Mouse (Mus musculus) midbrain, embryonic 10.5 days (tissue): ENCODE measurements around the gene Naaladl1. TPM values are rescaled to one million over a fixed set of nuclear protein-coding genes. Genes with fewer than 3 reads are reported as not detected.

Source experiments
- DNase-seq: peaks from one replicate; pipeline ENCODE4 v3.0.0-alpha.2; 2017; ENCODE audit warnings: low spot score
- H3K27ac ChIP-seq: fragments of 300-500 bp; sonication (generic); replicated peaks from 2 replicates; pipeline ENCODE4 v1.5.1; 2016; ENCODE audit warnings: mild to moderate bottlenecking
- H3K27me3 ChIP-seq: fragments of 300-500 bp; sonication (generic); 2 replicates; pipeline ENCODE4 v1.6.1; 2016; ENCODE audit warnings: low read depth, mild to moderate bottlenecking; ENCODE audit not compliant: poor library complexity, severe bottlenecking
- H3K36me3 ChIP-seq: fragments of 300-500 bp; sonication (generic); 2 replicates; pipeline ENCODE4 v1.6.1; 2016; ENCODE audit warnings: mild to moderate bottlenecking, moderate library complexity
- H3K4me1 ChIP-seq: fragments of 300-500 bp; sonication (generic); 2 replicates; pipeline ENCODE4 v1.6.1; 2016
- H3K4me3 ChIP-seq: fragments of 300-500 bp; sonication (generic); 2 replicates; pipeline ENCODE4 v1.5.1; 2016; ENCODE audit warnings: mild to moderate bottlenecking, moderate library complexity
- H3K9me3 ChIP-seq: fragments of 300-500 bp; sonication (generic); replicated peaks from 2 replicates; pipeline ENCODE4 v1.6.1; 2016; ENCODE audit warnings: mild to moderate bottlenecking
- WGBS: fragments of 180-500 bp; shearing (Covaris S2); methylation state at CpG from one replicate; pipeline ENCODE4 v1.1.7; 2016; 5-methylcytosine and 5-hydroxymethylcytosine counted together
- polyA plus RNA-seq: library from polyadenylated mRNA; unstranded; fragments of >200 nt; fragmentation: Nextera tagmentation; extraction: Ambion mirVana; gene quantifications from 2 replicates; pipeline ENCODE4 v1.2.1, GENCODE M21; 2016

Gene Naaladl1
- polyA plus RNA-seq, 1 experiment from 2014 or later: 0.72 TPM

DNA sequence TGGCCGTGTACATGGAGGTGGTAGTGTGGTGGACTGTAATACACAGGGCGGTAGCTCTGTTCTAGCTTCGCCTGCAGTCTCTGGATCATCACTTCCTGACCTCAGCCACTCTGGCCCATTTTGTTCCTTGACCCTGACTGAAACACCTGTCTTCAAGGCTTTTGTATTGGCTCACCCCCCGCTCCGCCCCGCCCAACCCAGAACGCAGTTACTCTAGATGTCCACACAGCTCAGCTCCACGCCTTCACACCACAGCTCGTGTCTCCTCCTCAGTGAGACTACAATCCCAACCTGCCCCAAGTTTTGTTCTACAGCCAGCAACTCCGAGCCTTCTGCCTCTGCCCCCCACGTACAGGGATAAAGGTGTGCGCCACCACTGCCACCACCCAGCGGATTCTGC is 16.7 kb upstream of the Naaladl1 start:
- H3K36me3 ChIP-seq: peaks cover 78% of the 10 kb centered on the region
- H3K27me3 ChIP-seq: no peaks in the 10 kb centered on the region
- DNase-seq: no peak
- H3K4me3 ChIP-seq: no peak overlapping the region
- no peaks in the 10 kb centered on the region for H3K9me3 ChIP-seq
- H3K27ac ChIP-seq: no peak overlapping the region
- WGBS: 95% methylated on average over 13 of the region's 13 CpGs
- H3K4me1 ChIP-seq: peaks cover 16% of the 10 kb centered on the region

DNA sequence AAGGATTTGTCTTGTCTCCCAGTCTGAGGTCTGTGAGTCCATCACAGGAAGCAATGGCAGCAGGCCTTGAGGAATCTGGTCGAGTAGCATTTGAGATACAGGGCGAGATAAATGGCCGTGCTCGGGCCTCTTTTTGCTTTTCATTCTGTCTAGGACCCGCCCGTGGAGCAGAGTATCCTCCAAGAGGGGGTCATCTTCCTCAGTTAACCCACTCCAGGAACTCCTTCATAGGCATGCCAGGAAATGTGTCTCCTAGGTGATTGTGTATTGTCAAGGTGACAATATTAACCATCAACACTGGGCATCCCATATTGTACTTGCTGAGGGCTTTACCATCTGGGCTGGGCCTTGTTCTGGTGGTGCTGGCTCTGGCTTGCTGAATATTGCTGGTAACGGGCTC is 11.5 kb upstream of the Naaladl1 start, which contains the start of gene AC131692.1:
Gene AC131692.1, plus strand, starts transcription at position 301 of the 400 bp plus-strand sequence.
- 94% methylated on average over 7 of the region's 7 CpGs for WGBS
- Histone ChIP-seq H3K27ac (no peak within 1 kb of the TSS), H3K9me3 (no peaks in the 10 kb centered on the region), H3K4me1 (no peaks in the 10 kb centered on the region), H3K4me3 (no peak within 1 kb of the TSS), H3K27me3 (no peaks in the 10 kb centered on the region), H3K36me3 (peaks cover 92% of the 10 kb centered on the region)
- DNase-seq: no peak

DNA sequence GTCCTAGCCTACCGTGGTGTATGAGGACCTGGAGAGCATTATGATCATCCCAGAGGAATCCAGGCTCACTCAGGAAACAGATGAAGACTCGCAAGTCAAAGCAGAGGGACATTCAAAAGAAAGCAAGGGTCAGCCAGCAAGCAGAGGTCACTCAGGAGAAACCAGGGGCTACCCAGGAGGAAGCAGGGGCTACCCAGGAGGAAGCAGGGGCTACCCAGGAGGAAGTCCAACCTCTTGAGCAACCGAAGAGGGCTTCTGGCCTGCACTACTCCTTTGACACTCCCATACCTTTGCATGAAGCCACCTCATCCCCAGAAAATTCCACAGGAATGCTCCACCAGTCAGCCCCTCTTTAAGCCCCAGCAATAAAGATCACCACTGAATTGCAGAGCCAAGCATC is 7.7 kb upstream of the Naaladl1 start:
- Histone ChIP-seq H3K36me3 (peaks cover 68% of the 10 kb centered on the region), H3K4me1 (no peaks in the 10 kb centered on the region), H3K9me3 (no peaks in the 10 kb centered on the region), H3K4me3 (no peak overlapping the region), H3K27ac (no peak overlapping the region), H3K27me3 (no peaks in the 10 kb centered on the region)
- DNase-seq: no peak
- 91% methylated on average over 3 of the region's 3 CpGs for WGBS

DNA sequence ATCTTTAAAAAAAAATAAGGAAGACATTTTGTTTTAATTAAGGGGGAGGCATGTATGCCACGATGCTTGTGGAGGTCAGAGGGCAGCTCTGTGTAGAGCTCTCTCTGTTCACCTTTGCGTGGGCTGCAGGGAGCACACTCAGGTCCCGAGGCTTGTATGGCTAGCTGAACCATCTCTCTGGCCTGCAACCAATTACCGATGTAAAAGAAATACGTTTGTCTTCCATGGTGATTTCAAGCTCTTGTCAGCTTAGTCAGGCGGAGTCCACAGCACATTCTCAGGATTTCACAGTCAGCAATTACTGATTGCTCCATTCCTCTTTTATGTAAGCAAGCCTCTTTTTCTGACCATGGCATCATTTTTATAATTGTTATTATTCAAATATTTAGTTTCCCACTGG is 4.4 kb upstream of the Naaladl1 start:
- DNase-seq: no peak
- H3K27ac ChIP-seq: no peak overlapping the region
- 76% methylated on average over 6 of the region's 6 CpGs for WGBS

DNA sequence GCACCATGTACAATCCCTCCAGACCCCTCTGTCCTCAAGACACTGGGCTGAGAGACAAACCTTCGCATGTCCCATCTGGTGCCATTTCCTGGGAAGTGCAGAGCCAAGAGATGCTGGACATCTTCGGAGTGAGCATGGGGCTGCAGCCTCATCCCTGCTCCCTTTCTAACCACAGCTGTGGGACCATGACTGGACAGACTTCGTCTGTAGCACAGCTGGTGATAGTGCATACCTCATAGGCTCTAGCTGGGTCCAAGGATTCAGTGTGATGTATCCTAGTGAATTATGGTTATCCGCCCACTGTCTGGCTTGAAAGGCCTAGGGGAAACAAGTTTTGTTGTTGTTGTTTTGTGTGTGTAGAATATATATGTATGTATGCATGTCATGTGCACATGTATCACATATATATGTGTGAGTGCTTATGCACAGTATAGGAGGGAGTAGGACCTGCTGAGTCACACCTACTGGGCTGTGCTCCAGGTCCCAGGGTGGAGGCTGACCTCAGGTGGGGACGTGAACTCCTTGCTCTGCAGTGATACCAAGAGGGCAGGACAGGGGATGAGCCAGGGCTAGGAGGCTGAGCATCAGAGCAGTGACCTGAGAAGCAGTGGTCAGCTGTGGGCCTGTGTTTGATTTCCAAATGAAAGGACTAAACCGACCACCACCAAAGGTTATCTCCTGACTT is 3.3 kb upstream of the Naaladl1 start:
- no peaks in the 10 kb centered on the region for H3K4me1 ChIP-seq
- H3K36me3 ChIP-seq: peaks cover 28% of the 10 kb centered on the region
- no peak overlapping the region for H3K4me3 ChIP-seq
- no peaks in the 10 kb centered on the region for H3K9me3 ChIP-seq
- H3K27me3 ChIP-seq: no peaks in the 10 kb centered on the region
- no peak overlapping the region for H3K27ac ChIP-seq
- DNase-seq: no peak
- 83% methylated on average over 6 of the region's 6 CpGs for WGBS

More for the DNA sequence above, 4.4 kb upstream of the Naaladl1 start:
- H3K36me3 ChIP-seq: peaks cover 34% of the 10 kb centered on the region
- H3K27me3 ChIP-seq: no peaks in the 10 kb centered on the region
- no peak overlapping the region for H3K4me3 ChIP-seq
- no peaks in the 10 kb centered on the region for H3K4me1 ChIP-seq
- no peaks in the 10 kb centered on the region for H3K9me3 ChIP-seq

DNA sequence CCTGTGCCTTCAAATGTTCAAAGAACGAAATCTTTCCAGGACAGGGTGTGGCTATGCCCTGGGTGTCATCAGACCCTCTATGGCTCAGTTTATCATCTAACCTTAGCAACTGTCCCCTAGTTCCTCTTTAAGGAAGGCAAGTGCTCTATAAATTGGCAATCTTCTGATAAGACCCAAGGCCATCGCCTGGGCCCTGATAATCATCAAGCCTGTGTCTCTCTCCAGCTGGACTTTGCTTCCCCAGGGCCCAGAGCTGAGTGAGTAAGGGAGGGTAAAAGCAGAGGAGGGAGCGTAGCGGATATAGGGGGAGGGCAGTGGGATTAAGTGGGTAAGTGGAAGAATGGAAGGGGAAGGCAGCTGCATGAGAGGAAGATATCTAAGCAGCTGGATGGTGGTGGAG is 1.1 kb upstream of the Naaladl1 start:
- Histone ChIP-seq H3K4me1 (no peaks in the 10 kb centered on the region), H3K27ac (no peak overlapping the region), H3K36me3 (peaks cover 18% of the 10 kb centered on the region), H3K27me3 (no peaks in the 10 kb centered on the region), H3K9me3 (no peaks in the 10 kb centered on the region), H3K4me3 (no peak overlapping the region)
- no peak for DNase-seq
- WGBS: 82% methylated on average over 4 of the region's 4 CpGs

DNA sequence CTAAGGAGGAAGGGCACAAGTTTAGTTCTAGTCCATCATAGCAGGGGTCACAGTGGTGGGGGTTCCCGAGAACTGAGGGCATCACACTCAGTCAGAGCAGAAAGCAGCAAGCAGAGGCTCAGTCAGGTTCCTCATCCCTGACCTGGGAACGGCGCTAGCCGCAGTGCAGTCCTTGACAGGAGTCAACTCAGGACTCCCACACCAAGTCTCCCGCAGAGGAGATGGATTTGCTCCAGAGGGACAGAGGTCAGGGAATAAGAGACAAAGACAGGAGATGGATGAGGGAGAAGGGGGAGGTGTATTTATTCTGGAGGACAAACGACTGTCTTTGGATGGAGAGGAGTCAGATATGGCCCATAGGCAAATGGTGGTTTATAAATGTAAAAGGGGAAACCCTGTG is 7.5 kb downstream of the Naaladl1 start:
- peaks cover 17% of the 10 kb centered on the region for H3K4me1 ChIP-seq
- 77% methylated on average over 6 of the region's 6 CpGs for WGBS
- no peaks in the 10 kb centered on the region for H3K27me3 ChIP-seq
- no peak overlapping the region for H3K4me3 ChIP-seq
- H3K36me3 ChIP-seq: peaks cover 57% of the 10 kb centered on the region
- H3K27ac ChIP-seq: no peak overlapping the region
- no peaks in the 10 kb centered on the region for H3K9me3 ChIP-seq
- no peak for DNase-seq

DNA sequence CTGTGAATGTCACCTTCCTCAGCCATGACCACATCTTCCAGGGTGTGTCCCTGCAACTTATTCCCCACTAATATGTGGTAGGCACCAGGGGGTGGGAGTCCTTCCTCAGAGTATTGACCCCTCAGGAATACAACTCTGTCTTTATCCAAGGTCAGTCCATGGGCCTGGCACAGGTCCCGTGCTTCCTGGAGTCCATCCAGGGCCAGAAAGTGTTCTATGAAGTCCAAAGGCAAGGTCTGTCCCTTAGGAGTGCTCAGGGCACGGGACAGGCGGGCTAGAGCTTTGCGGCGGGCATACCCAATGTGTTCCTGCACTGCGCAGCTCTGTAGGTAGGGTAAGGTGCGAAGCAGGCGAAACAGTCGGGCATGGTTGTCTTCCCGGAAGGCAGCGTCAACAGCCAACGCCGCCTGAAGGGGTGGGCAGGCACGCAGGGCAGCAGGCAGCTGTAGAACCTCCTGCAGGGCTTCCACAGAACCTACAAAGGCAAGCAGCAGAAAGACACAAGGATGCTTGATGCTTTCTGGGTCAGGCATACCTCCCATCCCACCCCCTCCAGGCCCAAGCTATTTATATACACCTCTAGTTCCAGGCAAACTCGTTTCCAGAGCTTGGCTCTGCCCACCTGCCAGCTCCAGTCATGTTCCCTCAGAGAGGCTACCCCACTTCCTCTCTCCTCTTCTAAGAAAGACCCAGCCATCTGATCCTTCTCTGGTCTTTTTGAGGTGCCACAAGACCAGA is 10.7 kb downstream of the Naaladl1 start:
- peak overlapping the region; percentile 72 for H3K4me3 ChIP-seq
- no peaks in the 10 kb centered on the region for H3K27me3 ChIP-seq
- 94% methylated on average over 15 of the region's 15 CpGs for WGBS
- DNase-seq: no peak
- peaks cover 29% of the 10 kb centered on the region for H3K4me1 ChIP-seq
- no peaks in the 10 kb centered on the region for H3K9me3 ChIP-seq
- no peak overlapping the region for H3K27ac ChIP-seq
- peaks cover 53% of the 10 kb centered on the region for H3K36me3 ChIP-seq

DNA sequence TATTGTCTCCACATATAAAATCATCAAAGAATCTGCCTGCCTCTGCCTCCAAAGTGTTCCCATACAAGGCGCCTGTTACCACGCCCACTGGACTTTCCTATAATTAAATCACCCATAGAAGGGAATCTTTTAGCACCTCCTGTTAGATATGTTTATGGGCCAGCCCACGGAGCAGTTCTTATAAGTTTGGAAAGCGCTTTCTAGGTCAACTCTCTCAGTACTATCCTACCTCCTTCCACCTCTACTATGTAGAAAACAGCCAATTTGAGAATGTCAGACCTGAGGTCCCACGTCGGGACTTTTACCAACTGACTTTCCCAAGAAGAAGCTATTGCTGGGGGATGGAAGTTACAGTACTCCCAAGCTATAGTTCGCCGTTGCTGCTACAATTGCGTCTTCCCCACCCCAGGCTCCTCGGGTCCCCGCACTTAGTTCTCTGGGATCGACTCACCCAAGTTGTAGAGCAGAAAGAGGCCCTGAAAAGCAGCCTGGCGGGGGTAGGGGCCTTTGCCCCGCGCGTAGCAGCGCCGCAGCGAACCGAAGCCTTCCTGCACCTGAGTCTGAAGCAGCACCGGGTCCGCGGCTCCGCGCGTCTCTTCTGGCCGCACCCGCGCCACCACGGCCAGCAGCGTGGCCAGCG is 11.9 kb downstream of the Naaladl1 start:
- H3K36me3 ChIP-seq: peaks cover 45% of the 10 kb centered on the region
- no peaks in the 10 kb centered on the region for H3K27me3 ChIP-seq
- no peak for DNase-seq
- 6% methylated on average over 32 of the region's 32 CpGs for WGBS
- peak overlapping the region; percentile 72 for H3K4me3 ChIP-seq
- H3K9me3 ChIP-seq: no peaks in the 10 kb centered on the region
- peaks cover 35% of the 10 kb centered on the region for H3K4me1 ChIP-seq
- peak overlapping the region; percentile 95 for H3K27ac ChIP-seq

DNA sequence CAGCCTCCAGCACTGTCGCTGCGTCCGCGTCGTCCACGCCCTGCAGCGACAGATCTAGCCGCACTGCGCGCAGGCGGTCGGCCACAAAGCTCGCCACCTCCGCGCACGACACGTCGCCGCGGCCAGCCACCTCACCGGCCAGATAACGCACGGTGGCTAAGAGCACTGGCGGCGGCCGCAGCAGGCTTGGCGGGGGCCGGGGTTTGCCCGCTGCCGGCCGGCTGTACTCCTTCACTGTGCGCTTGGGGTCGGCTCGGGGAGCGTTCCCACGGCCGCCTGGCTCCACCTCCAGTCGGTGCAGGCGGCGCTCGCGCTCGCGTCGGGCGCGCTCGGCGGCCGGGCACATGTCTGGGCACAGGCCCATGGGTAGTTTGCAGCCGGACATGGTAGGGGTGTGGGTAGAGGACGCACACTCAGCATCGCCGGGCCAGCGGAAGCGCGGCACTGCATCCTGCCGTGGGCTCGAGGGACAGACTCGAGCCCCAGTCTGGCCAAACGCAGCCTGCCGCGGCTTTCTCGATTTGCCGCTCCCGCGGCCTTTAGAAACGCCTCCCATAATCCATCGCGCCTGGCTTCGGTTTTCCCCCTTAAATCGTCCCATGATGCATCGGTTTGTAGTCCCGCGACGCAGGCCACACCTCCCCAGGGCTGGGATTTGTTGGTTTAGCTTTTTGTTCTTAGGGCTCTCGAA is 12.5 kb downstream of the Naaladl1 start, which contains the start of gene Sac3d1:
Gene Sac3d1, minus strand, starts transcription at position 665 of the 691 bp plus-strand sequence.
- Histone ChIP-seq H3K27me3 (no peaks in the 10 kb centered on the region), H3K4me3 (peak within 1 kb of the TSS; percentile 72), H3K27ac (peak within 1 kb of the TSS; percentile 95), H3K4me1 (peaks cover 35% of the 10 kb centered on the region), H3K9me3 (no peaks in the 10 kb centered on the region), H3K36me3 (peaks cover 39% of the 10 kb centered on the region)
- under 1% methylated on average over 77 of the region's 77 CpGs for WGBS
- DNase-seq: peak; percentile 91

DNA sequence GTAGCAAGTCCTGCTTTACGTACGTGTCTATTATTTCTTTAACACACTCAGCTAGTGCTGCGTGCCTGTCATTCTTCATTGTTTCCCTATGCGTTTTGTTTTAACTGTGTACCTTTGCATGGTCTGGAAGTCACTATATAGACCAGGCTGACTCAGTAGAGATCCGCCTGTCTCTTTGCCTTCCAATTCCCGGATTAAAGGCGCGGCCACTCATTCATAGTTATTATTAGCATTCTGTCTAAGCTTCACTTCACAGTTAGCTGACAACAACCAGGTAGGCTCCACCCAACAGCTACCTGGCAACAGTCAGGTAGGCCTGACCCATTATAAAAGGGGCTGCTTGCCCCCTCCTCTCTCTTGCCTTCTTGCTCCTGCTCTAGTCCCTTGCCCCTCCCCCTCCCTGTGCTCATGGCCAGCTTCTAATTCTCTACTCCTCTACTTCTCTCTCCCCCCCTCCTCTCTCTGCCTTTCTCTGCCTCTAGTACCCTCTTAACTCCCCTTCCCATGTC is 13.1 kb downstream of the Naaladl1 start:
- H3K27ac ChIP-seq: peak overlapping the region; percentile 95
- H3K9me3 ChIP-seq: no peaks in the 10 kb centered on the region
- WGBS: 1% methylated on average over 8 of the region's 8 CpGs
- H3K4me1 ChIP-seq: peaks cover 35% of the 10 kb centered on the region
- H3K4me3 ChIP-seq: peak overlapping the region; percentile 72
- H3K36me3 ChIP-seq: peaks cover 35% of the 10 kb centered on the region
- no peak for DNase-seq
- H3K27me3 ChIP-seq: no peaks in the 10 kb centered on the region

DNA sequence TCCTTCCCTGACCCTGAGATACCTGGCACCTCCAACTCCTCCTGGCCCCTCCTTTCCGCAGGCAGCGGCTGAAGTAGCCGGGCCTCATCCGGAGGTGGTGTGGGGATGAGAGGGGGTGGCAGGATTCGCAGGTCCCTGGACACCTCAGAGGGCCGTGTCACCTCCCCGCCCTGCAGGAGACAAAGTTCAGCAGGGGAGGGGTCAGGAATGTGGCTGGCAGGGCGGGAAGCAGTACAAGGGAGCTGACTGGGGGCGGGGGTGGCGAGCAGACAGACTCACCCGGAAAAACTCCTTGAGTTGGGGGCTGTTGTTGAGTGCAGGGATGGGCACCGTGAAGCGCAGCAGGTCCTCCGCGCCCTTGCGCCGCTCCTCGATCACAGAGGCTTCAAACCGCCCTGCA is 16.2 kb downstream of the Naaladl1 start:
- DNase-seq: no peak
- Histone ChIP-seq H3K4me3 (no peak overlapping the region), H3K27ac (no peak overlapping the region), H3K9me3 (no peaks in the 10 kb centered on the region), H3K27me3 (no peaks in the 10 kb centered on the region), H3K36me3 (peaks cover 5% of the 10 kb centered on the region), H3K4me1 (peaks cover 29% of the 10 kb centered on the region)
- 40% methylated on average over 19 of the region's 19 CpGs for WGBS
